Mouse (Mus musculus): Measurements from ENCODE around the gene Gm15517. TPM values are rescaled to one million over a fixed set of nuclear protein-coding genes. Genes with fewer than 3 reads are reported as not detected.
"Not testable (repeated sequence)": the region's sequence is repeated elsewhere in the genome, so short reads cannot be mapped to it uniquely, and the experiment has no call there.

The Gm15517 gene
- polyA plus RNA-seq, 2 experiments = not detected

- Histone ChIP-seq H3K4me1 (replicated peaks; ENCODE audit: control insufficient read depth in 2 of 2, insufficient read depth in 2 of 2, low read length in 1 of 2) (no peaks in the 10 kb centered on the region), H3K36me3 (replicated peaks; ENCODE audit: control insufficient read depth, insufficient read depth, low read depth) (no peaks in the 10 kb centered on the region), H3K27ac (no peak overlapping the region), H3K9ac (replicated peaks) (no peak overlapping the region), H3K9me3 (ENCODE audit: control insufficient read depth, low read length) (no peaks in the 10 kb centered on the region), H3K27me3 (ENCODE audit: control insufficient read depth, insufficient read depth, low read length) (no peaks in the 10 kb centered on the region), H3K4me2 (ENCODE audit: low read depth) (no peak overlapping the region), H3K4me3 (ENCODE audit: insufficient read depth in 1 of 2, low read depth in 2 of 2, low read length in 2 of 2) (no peak overlapping the region)
- DNase-seq (ENCODE audit: low read depth in 3 of 3, low spot score in 3 of 3) (no peak), ATAC-seq (ENCODE audit: insufficient read depth) (no peak)
- WGBS (ENCODE audit: insufficient replicate concordance) = 60% methylated on average over 7 of the region's 7 CpGs
- no peak for TF ChIP-seq EP300 (IDR thresholded peaks at IDR 0.05; ENCODE audit: low read depth)
- TF ChIP-seq CTCF (IDR thresholded peaks at IDR 0.05; ENCODE audit: low read depth) = no peak
These were observed 20.3 kb downstream of the Gm15517 start for GRCm38 (mm10) chr7:44281586-44281985.

DNA sequence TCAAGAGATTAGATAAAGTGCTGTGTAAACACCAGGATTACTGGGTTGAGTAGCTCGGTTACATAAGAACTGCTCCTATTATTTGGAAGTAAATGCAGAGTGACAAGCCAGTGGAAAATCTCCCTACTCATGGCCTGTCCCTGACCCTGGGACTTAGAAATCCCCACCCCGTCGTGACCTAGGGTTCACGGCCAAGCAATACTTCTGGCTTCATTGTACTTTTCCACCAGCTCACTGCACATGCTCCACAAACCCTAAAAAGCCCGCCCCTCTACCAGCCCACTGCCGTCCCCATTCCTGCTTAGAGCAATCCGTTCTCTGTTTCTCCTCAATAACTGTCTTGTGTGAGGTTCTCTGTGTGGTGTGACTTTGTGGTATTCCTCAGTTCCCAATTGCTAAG is 26.5 kb downstream of the Gm15517 start:
- 51% methylated on average over 7 of the region's 7 CpGs for WGBS (ENCODE audit: insufficient replicate concordance)
- no peak overlapping the region for H3K9ac ChIP-seq (replicated peaks)
- H3K4me2 ChIP-seq (ENCODE audit: low read depth) = no peak overlapping the region
- H3K27ac ChIP-seq = no peak overlapping the region
- TF ChIP-seq EP300 (IDR thresholded peaks at IDR 0.05; ENCODE audit: low read depth) (no peak), CTCF (IDR thresholded peaks at IDR 0.05; ENCODE audit: low read depth) (no peak)
- no peaks in the 10 kb centered on the region for H3K36me3 ChIP-seq (replicated peaks; ENCODE audit: control insufficient read depth, insufficient read depth, low read depth)
- DNase-seq (ENCODE audit: low read depth in 3 of 3, low spot score in 3 of 3) (no peak), ATAC-seq (ENCODE audit: insufficient read depth) (no peak)
- H3K9me3 ChIP-seq (ENCODE audit: control insufficient read depth, low read length) = no peaks in the 10 kb centered on the region
- H3K4me3 ChIP-seq (ENCODE audit: insufficient read depth in 1 of 2, low read depth in 2 of 2, low read length in 2 of 2) = no peak overlapping the region
- H3K4me1 ChIP-seq (replicated peaks; ENCODE audit: control insufficient read depth in 2 of 2, insufficient read depth in 2 of 2, low read length in 1 of 2) = no peaks in the 10 kb centered on the region
- no peaks in the 10 kb centered on the region; the same call in 1 of the 2 replicates for H3K27me3 ChIP-seq (ENCODE audit: control insufficient read depth, insufficient read depth, low read length)

- no peaks in the 10 kb centered on the region for H3K36me3 ChIP-seq (replicated peaks; ENCODE audit: control insufficient read depth, insufficient read depth, low read depth)
- no peaks in the 10 kb centered on the region for H3K4me1 ChIP-seq (replicated peaks; ENCODE audit: control insufficient read depth in 2 of 2, insufficient read depth in 2 of 2, low read length in 1 of 2)
- H3K9ac ChIP-seq (replicated peaks) = no peak overlapping the region
- ATAC-seq (ENCODE audit: insufficient read depth) (no peak), DNase-seq (ENCODE audit: low read depth in 3 of 3, low spot score in 3 of 3) (no peak)
- TF ChIP-seq CTCF (IDR thresholded peaks at IDR 0.05; ENCODE audit: low read depth) = no peak
- TF ChIP-seq EP300 (IDR thresholded peaks at IDR 0.05; ENCODE audit: low read depth) = no peak
- no peaks in the 10 kb centered on the region; the same call in 1 of the 2 replicates for H3K27me3 ChIP-seq (ENCODE audit: control insufficient read depth, insufficient read depth, low read length)
- H3K4me2 ChIP-seq (ENCODE audit: low read depth) = no peak overlapping the region
- H3K27ac ChIP-seq = no peak overlapping the region
- WGBS (ENCODE audit: insufficient replicate concordance) = 53% methylated on average over 4 of the region's 4 CpGs
- H3K9me3 ChIP-seq (ENCODE audit: control insufficient read depth, low read length) = no peaks in the 10 kb centered on the region
- no peak overlapping the region for H3K4me3 ChIP-seq (ENCODE audit: insufficient read depth in 1 of 2, low read depth in 2 of 2, low read length in 2 of 2)
These were observed 29.7 kb downstream of the Gm15517 start for GRCm38 (mm10) chr7:44290986-44291385.

- Histone ChIP-seq H3K4me1 (replicated peaks; ENCODE audit: control insufficient read depth in 2 of 2, insufficient read depth in 2 of 2, low read length in 1 of 2) (no peaks in the 10 kb centered on the region), H3K27ac (no peak overlapping the region), H3K36me3 (replicated peaks; ENCODE audit: control insufficient read depth, insufficient read depth, low read depth) (no peaks in the 10 kb centered on the region), H3K9me3 (ENCODE audit: control insufficient read depth, low read length) (no peaks in the 10 kb centered on the region), H3K4me2 (ENCODE audit: low read depth) (no peak overlapping the region), H3K9ac (replicated peaks) (no peak overlapping the region), H3K27me3 (ENCODE audit: control insufficient read depth, insufficient read depth, low read length) (no peaks in the 10 kb centered on the region; the same call in 1 of the 2 replicates), H3K4me3 (ENCODE audit: insufficient read depth in 1 of 2, low read depth in 2 of 2, low read length in 2 of 2) (no peak overlapping the region)
- no peak for ATAC-seq (ENCODE audit: insufficient read depth)
- no peak for DNase-seq (ENCODE audit: low read depth in 3 of 3, low spot score in 3 of 3)
- TF ChIP-seq CTCF (IDR thresholded peaks at IDR 0.05; ENCODE audit: low read depth) = no peak
- TF ChIP-seq EP300 (IDR thresholded peaks at IDR 0.05; ENCODE audit: low read depth) = no peak
- WGBS (ENCODE audit: insufficient replicate concordance) = 29% methylated on average over 4 of the region's 4 CpGs
These were observed 30.2 kb downstream of the Gm15517 start for GRCm38 (mm10) chr7:44291418-44291817.

- H3K27me3 ChIP-seq (ENCODE audit: control insufficient read depth, insufficient read depth, low read length); H3K36me3 ChIP-seq (replicated peaks; ENCODE audit: control insufficient read depth, insufficient read depth, low read depth); H3K9ac ChIP-seq (replicated peaks); H3K9me3 ChIP-seq (ENCODE audit: control insufficient read depth, low read length); DNase-seq (ENCODE audit: low read depth in 3 of 3, low spot score in 3 of 3); ATAC-seq (ENCODE audit: insufficient read depth); H3K4me2 ChIP-seq (ENCODE audit: low read depth); H3K27ac ChIP-seq; H3K4me3 ChIP-seq (ENCODE audit: insufficient read depth in 1 of 2, low read depth in 2 of 2, low read length in 2 of 2); H3K4me1 ChIP-seq (replicated peaks; ENCODE audit: control insufficient read depth in 2 of 2, insufficient read depth in 2 of 2, low read length in 1 of 2): not testable (repeated sequence)
- 61% methylated on average over 2 of the region's 2 CpGs for WGBS (ENCODE audit: insufficient replicate concordance)
These were observed 36.3 kb downstream of the Gm15517 start for GRCm38 (mm10) chr7:44297501-44297900.

Data from liver, embryonic 14.5 days (tissue).